Mouse (Mus musculus) left cerebral cortex, postnatal 36 days (tissue): ENCODE results near the gene Tmem208. TPM values are rescaled to one million over a fixed set of nuclear protein-coding genes. Genes with fewer than 3 reads are reported as not detected.
A peak's percentile ranks its signal among the peaks of the same experiment; 100 is the strongest.
"Not testable (repeated sequence)": the region's sequence is repeated elsewhere in the genome, so short reads cannot be mapped to it uniquely, and the experiment has no call there.

ENCODE experiments used
- DNase-seq, 2 experiments: peaks; one replicate each; pipeline ENCODE4 v3.0.0; 2021 to 2022; ENCODE audit warnings: low spot score in 2 of 2, mixed read lengths in 1 of 2
- intact Hi-C: fragments of 180-260 bp; cut with DNase I; formaldehyde crosslinking; loops from one replicate; pipeline ENCODE4 v1.15.1; 2025
- total RNA-seq, 2 experiments: library from RNA; stranded (reverse); gene quantifications; 2 replicates each; pipeline ENCODE4 v1.2.3; 2021

The Tmem208 gene
- total RNA-seq: 10 to 100 TPM; 38.5 to 43.6 TPM

DNA sequence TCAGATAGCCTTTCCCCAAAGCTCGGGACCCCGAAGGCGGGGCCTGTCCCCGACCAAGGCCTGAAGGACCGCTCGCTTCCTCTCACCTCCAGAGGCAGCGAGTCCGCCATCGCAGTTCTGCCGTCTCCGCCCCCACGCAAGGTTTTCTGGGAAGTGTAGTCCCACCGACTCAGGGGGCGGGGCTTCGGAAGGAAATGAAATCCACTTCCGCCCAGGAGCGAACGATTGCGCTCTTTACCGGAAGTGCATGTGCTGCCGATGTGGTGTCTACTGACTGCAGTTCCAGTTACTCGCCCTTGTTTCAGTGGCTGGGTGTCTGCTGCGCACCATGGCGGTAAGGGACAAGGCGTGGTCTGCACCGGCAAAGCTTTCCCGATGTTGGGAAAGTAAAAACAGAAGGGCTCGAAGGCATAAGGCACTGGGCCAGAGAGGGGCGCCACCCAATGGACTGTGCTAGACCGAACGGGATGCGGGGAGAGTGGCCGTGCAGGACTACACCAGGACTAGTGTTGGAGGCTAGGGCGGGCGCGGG is at the start of gene Tmem208, which contains the start of gene Lrrc29:
TSS of gene Tmem208 (plus strand) at position 214 of the 532 bp plus-strand sequence.
TSS of gene Lrrc29 (minus strand) at position 138 of the 532 bp plus-strand sequence.
- intact Hi-C loops: no loop called here
- DNase-seq: peak; percentile 95 to 96

DNA sequence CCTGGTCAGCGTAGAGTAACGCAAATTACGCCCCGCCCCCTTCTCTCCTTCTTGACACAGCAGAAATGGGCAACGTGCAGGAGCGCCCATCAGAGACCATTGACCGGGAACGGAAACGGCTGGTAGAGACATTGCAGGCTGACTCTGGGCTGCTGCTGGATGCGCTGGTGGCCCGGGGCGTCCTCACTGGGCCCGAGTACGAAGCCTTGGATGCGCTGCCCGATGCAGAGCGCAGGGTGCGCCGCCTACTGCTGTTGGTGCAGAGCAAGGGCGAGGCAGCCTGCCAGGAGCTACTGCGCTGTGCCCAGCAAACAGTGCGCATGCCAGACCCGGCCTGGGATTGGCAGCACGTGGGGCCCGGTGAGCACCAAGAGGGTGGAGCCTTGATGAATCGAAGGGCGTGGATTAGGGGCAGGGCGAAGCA is 47.2 kb upstream of the Tmem208 start:
- intact Hi-C loops: no loop called here
- DNase-seq: peak; percentile 85 to 89

DNA sequence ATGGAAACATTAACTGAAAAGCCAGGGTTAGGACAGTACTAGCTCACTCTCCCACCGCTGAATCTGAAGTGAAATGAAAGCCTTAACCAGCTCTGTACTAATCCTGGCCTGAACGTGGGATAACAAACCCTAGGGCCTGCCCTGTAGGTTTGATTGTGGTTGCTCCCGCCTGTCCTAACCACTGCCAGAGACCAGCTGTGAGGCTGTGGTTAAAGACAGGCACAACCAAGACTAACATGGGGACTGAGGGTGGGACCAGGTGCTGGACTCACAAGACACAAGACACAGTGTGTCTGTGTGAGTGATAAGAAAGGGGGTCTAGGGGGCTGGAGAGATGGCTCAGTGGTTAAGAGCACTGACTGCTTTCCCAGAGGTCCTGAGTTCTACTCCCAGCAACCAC is 45.6 kb upstream of the Tmem208 start:
- no peak for DNase-seq
- intact Hi-C loops: no loop called here

DNA sequence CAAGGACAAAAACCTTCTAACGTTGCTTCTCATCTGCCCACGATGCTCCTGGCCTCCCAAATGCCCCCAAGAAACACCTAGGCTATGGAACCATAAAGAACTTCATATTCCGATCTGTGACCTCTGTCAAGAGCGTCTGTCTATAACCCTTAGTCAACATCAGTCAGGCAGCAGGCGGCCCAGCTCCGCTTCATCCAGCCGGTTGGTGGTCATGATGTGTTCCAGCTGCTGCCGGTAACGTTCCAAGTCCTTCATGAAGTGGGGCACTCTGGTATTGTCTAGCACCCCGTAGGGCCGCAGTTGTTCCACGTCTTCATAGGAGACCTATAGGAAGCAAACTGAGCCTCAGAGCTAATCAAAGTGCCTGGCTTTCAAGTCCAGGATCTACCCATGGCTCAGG is 44.3 kb upstream of the Tmem208 start:
- no peak for DNase-seq
- intact Hi-C loops: no loop called here

DNA sequence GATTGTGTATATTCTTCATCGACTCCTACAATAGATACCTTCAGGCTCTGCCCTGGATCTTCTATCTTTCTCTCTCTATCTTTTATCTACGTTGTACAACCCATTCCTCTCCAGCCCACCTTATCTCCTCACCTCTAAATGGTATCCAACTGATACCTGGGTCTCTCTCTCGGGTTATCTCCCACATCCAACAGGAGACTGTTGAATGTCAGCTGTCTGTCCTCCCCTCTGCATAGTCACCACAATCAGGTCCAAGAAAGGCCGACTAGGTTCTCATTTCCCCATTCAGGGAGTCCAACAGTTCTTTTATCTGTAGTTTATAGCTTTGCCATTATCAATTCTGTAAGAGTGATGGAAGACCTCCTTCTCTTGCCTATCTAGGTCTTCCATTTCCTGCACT is 43.9 kb upstream of the Tmem208 start:
- no peak for DNase-seq
- intact Hi-C loops: no loop called here

DNA sequence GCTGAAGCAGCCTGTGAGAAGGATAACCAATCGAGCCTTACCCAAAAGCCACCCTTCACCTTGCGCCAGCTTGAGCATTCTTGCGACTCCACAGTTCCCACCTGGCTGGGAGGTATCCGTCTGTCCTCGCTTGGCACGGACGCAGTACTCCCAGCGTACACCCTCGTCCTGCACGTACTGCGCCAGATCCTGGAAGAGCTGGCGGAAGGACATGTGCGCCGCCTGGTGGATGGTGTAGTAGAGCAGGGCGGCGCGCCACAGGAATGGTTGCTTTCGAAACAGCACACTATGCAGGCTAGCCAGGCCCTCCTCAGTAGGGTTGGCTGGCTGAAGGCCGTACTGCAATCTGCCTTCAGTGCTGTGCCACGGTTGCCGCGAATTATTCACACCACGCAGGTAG is 43.1 kb upstream of the Tmem208 start:
- intact Hi-C loops: no loop called here
- DNase-seq: no peak

DNA sequence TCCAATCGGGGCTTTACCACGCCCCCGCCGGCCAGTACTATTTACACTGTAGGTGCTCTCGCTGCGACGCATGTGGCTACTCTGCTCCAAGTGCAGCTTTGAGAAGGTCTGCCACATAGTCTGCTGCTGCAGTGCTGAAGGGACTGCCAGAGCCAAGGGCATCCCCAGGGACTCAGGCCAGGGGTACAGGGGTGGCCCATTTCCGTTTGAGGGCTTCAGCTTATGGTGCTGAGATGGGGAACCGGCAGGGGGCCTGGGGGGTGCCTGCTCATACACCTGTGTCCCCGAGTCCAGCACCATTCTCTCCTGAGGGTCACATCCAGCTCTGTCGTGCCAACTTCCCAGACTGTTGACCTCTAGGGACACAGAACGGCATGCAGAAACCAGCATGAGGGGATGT is 40.6 kb upstream of the Tmem208 start:
- intact Hi-C loops: loop anchor here (5.0 kb wide), 1 partner anchor 33 kb away; no protein-coding TSS in a partner anchor
- DNase-seq: no peak

DNA sequence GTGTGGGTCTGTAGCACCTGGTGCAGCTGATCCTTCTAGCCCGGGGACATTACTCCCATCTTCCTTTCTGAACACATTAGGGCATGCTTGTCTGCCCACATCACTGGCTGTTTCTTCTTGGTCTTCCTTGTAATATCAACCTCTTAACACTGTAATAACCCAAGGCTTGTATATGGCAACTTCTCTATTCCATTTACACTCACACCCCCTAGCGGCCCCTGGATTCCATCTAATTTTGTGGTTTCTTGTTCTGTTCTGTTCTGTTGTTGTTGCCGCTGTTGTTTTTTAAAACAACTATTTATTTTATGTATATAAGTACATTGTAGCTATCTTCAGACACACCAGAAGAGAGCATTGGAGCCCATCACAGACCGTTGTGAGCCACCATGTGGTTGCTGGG is 39.2 kb upstream of the Tmem208 start:
- DNase-seq: no peak
- intact Hi-C loops: loop anchor here (5.0 kb wide), 1 partner anchor 35 kb away; no protein-coding TSS in a partner anchor

DNA sequence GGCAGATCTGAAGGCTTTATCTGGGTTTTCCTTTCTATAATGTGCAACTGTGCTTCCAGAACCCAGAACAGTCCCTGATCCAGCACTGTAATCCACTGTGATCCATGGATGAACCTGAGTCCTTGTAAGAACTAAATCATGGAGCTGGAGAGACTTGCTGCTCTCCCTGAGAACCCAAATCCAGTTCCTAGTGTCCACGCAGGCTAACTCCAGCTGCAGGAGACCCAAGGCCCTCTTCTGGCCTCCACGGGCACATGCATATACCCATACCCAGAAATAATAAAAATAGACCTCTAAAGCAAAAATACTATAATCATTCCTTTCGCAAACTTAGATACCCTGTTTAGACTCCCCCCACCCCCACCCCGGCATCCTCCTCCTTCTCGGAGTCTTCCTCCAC is 37.9 kb upstream of the Tmem208 start:
- no peak for DNase-seq
- intact Hi-C loops: loop anchor here (5.0 kb wide), 1 partner anchor 36 kb away; no protein-coding TSS in a partner anchor

DNA sequence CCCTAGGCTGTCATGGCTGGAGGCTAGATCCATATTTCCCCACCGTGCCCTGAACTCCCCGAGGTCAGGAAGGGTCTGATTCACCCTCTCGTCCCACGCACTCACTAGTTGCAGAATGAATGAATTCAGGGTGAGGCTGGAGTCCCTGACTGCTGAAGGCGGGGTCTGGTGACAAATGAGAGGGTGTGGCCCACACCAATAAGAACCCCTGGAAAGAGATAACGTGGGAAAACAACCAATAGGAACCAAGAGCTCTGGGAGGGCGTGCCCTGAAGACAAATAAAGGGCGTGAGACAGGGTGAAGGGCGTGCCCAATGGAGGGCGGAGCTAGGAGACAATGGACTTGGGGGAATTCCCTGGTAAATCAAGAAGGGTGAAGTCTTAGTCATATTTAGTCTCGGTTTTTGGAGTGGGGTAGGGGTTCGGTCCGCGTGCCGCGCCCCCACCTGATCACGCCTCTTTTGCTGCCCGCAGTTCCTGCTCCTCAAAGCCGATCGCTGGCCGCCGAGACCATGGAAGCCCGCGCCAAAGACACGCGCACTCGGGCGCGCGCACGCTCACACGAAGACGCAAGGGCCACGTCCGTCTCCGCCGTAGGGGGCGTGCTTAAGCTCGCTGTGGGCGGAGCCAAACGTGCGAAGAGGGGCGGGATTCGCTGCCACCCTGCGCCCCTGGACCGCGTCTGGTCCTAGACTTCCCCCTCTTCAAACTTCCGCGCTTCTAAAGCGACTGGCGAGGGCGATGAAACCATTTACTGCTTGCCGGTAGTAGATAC is 37.0 kb upstream of the Tmem208 start:
- peak; percentile 95 to 96 for DNase-seq
- intact Hi-C loops: loop anchor here (5.0 kb wide), 1 partner anchor 37 kb away; no protein-coding TSS in a partner anchor

DNA sequence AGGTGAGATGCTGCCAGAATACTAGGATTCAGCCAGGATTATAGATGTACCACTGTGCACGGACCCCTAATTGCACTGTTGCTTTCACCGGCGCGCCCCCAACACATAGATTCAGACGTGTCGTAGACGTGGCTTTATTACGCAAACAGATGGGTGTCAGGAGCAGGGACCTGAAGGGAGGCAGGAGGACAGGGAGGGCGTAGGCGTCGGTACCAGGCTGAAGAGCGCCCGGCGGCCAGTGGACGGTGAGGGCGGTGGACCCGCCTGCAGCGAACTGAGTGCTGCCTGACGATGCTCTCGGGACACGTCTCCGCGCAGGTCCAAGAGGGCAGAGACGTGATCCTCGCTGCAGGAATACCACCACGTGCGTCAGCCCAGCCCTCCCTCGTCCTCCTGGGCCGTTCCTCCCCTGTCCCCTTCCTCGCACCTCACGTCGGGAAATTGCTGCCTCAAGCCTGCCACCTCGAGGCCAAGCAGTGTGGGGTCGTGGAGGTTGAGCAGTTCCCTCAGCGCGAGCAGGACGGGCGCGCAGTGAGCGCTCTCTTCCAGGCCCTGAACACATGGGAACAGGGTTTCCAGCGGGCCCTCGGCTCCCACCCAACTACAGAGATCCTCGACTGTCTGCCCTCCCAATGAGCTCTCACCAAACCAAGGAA is 36.2 kb upstream of the Tmem208 start, which contains the start of gene 4931428F04Rik:
TSS of gene 4931428F04Rik (minus strand) at position 60 of the 656 bp plus-strand sequence.
- DNase-seq: peak in 1 of 2 experiments; percentile 42
- intact Hi-C loops: loop anchor here (5.0 kb wide), 1 partner anchor 38 kb away; no protein-coding TSS in a partner anchor

DNA sequence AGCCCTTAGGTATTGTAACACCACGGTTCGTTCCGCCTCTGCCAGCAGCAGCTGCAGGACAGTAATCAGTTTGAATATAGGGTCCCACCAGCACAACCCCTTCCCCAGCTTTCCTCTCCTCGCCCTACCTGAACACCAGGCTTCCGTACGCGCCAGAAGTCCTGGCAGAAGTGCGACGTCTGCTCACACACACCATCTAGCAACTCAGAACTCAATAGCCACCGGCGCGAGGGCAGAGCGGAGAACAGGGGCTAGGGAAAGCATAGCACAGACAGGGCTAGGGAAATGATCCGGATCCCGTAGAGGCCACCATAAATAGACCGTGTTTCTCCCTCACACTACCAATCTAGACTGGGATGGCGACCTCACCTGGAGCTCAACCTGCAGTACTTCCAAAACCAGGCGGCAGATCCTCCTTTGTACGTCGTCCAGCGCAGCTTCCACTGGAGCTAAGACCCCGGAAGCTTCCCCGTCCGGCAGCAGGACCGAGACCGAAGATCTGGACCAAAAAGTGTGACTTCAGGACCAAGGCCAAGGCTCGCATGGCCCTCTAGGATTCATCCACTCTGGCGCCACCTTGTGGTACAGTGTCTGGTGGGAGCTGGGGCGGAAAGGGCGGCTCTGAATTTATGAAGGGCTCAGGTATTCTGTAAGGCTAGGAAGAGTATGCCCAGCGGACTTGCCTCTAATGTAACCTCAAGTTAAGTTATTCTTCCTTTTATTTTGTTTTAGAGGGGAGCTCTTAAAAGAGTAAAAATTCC is 35.4 kb upstream of the Tmem208 start:
- intact Hi-C loops: no loop called here

DNA sequence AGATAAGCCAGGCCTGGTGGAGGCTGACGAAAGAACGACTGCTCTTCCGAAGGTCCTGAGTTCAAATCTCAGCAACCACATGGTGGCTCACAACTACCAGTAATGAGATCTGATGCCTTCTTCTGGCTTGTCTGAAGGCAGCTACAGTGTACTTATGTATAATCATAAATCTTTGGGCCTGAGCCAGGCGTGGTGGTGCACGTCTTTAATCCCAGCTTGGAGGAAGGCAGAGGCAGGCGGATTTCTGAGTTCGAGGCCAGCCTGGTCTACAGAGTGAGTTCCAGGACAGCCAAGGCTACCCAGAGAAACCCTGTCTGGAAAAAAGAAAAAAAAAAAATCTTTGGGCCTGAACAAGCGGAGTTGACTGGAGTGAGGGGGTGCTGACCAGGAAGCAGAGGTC is 34.8 kb upstream of the Tmem208 start:
- intact Hi-C loops, DNase-seq: not testable (repeated sequence)

More for the DNA sequence above, 35.4 kb upstream of the Tmem208 start:
- peak; percentile 56 to 72 for DNase-seq

DNA sequence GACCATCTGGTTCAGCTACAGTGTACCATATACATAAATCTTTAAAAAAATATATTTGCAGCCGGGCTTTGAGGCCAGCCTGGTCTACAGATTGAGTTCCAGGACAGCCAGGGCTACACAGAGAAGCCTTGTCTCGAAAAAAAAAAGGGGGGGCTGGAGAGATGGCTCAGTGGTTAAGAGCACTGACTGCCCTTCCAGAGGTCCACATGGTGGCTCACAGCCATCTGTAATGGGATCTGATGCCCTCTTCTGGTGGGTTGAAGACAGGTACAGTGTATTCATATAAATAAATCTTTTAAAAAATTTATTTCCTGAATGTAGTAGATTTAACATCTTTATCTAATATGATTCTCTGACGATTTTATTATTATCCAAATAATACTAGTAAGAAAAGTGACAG is 34.4 kb upstream of the Tmem208 start:
- DNase-seq, intact Hi-C loops: not testable (repeated sequence)

DNA sequence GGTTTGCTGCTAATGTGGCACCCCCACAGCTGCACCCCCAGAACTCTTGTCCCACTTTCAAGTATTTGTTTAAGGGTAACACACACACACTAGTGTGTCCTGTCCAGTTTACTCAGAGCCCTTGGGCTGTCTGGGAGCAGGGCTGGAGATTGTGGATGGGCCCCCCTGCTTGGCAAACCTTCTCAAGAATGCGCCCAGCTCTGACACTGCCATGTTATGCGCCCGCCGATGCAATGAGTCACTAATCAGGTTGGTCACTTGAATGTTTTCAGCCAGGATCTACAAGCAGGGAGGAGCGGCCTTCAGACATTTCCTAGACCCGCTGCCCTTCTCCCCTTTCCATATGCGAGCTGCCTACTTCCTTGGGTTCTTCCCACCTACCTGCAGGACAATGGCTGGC is 33.7 kb upstream of the Tmem208 start:
- intact Hi-C loops: no loop called here
- DNase-seq: no peak

DNA sequence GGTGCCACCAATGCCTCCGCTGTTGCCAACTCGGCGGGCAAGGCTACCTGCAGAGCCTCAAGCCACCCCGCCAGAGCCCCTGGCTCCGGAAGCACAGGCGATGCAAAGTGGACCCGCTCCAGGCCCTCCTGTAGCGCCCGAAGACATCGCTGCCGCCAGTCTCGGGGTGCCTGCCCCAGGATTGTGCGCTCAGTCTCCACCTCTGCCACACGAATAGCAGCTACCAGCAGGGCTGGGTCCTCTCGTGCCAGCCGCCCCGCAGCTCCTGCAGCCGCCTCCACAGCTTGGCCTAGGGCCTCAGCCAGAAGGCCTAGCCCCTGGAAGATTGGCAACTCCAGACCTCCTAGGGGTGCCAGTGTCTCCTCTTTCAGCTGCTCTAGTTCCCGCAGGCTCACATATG is 32.7 kb upstream of the Tmem208 start:
- intact Hi-C loops: no loop called here
- DNase-seq: peak in 1 of 2 experiments; percentile 4

DNA sequence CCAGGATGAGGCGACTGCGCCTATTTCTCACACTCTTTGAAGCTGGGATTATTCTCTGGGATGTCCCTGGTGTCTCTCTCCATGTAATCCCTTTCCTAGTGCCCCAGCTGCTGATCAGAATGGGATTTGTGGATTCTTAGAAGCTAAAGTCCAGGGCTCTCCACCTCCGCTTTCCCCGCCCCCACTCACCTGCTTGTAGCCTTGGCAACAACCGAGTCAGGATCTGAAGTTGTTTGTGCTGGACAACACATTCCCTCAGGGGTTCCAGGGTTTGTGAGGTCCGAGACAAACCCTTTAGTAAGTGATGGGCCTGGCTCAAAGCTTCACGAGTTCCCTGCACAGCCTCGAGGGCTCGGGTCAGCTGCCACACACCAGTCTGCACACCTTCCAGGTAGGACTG is 31.4 kb upstream of the Tmem208 start:
- intact Hi-C loops: loop anchor here (5.0 kb wide), 1 partner anchor 652 kb away; the partner anchor contains the start of gene Ciao2b

DNA sequence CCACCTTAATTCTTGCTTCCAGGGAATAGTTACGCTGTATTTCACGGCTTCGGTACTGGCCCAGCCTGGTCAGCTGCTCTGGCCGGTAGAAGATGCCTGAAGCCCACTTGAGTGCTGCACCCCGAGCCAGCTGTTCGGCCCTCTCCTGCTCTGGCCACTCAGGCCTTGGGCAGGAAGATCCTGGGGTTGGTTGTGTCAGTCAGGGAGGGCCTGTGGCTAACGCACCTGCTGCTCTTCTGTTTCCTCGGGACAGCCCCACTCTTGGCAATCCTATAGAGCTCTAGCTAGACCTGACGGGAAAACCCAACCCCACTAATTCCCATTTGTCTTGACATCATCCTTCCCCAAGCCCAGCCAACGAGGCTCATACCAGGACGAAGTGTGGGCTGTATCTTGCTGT is 30.9 kb upstream of the Tmem208 start:
- no peak for DNase-seq
- intact Hi-C loops: loop anchor here (5.0 kb wide), 1 partner anchor 653 kb away; the partner anchor contains the start of gene Ciao2b

More for the DNA sequence above, 31.4 kb upstream of the Tmem208 start:
- no peak for DNase-seq

DNA sequence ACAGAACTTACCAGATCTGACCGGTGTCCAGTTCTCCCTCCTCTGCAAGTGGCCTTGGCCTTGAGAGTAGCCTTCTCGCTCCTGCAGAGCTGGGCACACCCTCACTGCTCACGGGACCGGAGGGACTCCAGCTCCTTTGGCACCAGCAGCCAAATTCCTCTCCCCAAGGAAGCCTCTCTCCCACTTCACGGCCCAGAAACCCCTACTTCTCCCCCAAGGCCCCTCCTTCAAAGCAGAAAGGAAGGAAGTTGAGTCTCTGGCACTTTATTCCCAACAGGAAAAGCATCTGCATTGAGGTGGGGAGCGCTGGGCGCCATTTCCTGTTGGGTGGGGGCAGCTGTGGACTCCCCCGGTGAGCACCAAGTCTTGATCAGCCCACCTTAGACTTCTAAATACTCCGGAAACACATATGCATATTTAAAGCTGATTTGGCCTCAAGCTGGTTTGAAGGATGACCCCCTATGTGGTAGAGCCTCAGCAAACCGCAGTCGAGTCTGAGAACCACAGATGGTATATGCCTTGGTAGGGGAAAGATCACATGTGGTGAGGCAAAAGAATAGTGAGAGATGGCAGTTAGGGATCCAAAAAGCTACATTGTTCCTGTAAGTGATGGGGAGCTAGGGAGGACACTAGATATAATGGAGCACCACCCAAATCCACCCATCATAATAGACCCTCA is 30.1 kb upstream of the Tmem208 start, which contains the start of gene Exoc3l:
TSS of gene Exoc3l (minus strand) at position 207 of the 679 bp plus-strand sequence.
- intact Hi-C loops: loop anchor here (5.0 kb wide), 1 partner anchor 654 kb away; the partner anchor contains the start of gene Ciao2b
- no peak for DNase-seq
